In genomic region chr10:44380476-44381208, GRCm38 (mm10) we compare ENCODE assay signal across 8 mouse cellular contexts.
DNase-seq lines count a peak whose midpoint lies in the region; ATAC-seq and TF ChIP-seq lines count a peak whose summit lies in the region.

No protein-coding gene starts in this region.

- H3K9ac ChIP-seq in intestine, embryonic 14.5 days (ENCODE audit: low read length), result no peak overlapping the region

- WGBS in intestine, embryonic 14.5 days, result 37% methylated on average over 20 of the region's 20 CpGs

- H3K27me3 ChIP-seq in intestine, embryonic 14.5 days (replicated peaks; ENCODE audit: control insufficient read depth, insufficient read depth, low read length), result no peaks in the 10 kb centered on the region
- peaks cover 7% of the 10 kb centered on the region for H3K27me3 ChIP-seq in megakaryocyte, embryonic 14.5 days (replicated peaks)

- TF ChIP-seq CTCF in bone marrow macrophage, adult 2 months (IDR thresholded peaks at IDR 0.05; ENCODE audit: low read depth, low read length), result no peak

- H3K4me2 ChIP-seq in intestine, embryonic 14.5 days (ENCODE audit: low read length), result peak overlapping the region; percentile 41

- no peaks in the 10 kb centered on the region for H3K9me3 ChIP-seq in intestine, embryonic 14.5 days (ENCODE audit: control insufficient read depth, low read length)
- H3K9me3 ChIP-seq in megakaryocyte, embryonic 14.5 days, result no peaks in the 10 kb centered on the region

- ATAC-seq in intestine, embryonic 14.5 days (replicated peaks; ENCODE audit: low FRiP score, low TSS enrichment, low read depth), result peak; percentile 48

- H3K27ac ChIP-seq in bone marrow macrophage, adult 2 months (ENCODE audit: insufficient read depth, low read depth, low read length), result peak overlapping the region; percentile 96
- H3K27ac ChIP-seq in intestine, embryonic 14.5 days (ENCODE audit: low read depth), result peak overlapping the region; percentile 33; the same call in 1 of the 2 replicates

- no peak for TF ChIP-seq POLR2A in bone marrow macrophage, adult 2 months (IDR thresholded peaks at IDR 0.05; ENCODE audit: borderline replicate concordance, low read depth, low read length)

- peak overlapping the region; percentile 62 for H3K4me3 ChIP-seq in bone marrow macrophage, adult 2 months (ENCODE audit: insufficient read depth, low read length)
- no peak overlapping the region for H3K4me3 ChIP-seq in intestine, embryonic 14.5 days (ENCODE audit: low read depth, low read length)
- H3K4me3 ChIP-seq in megakaryocyte, embryonic 14.5 days (replicated peaks), result peak overlapping the region; percentile 88

- intact Hi-C loops in left cerebral cortex, postnatal 14 days (cut with DNase I), result loop anchor here (5.0 kb wide), 1 partner anchor 72 kb away; no protein-coding TSS in a partner anchor

- peak; percentile 15 for DNase-seq in cerebellum, adult 9-10 months
- DNase-seq in cerebellum, postnatal 25 days, result no peak
- peak; percentile 6 to 10 for DNase-seq in gastrocnemius, adult 8-10 months (ENCODE audit: low spot score in 2 of 2)
- DNase-seq in intestine, embryonic 14.5 days (ENCODE audit: low spot score), result peak; percentile 63
- peak; percentile 66 to 72 for DNase-seq in left cerebral cortex, postnatal 14 days (ENCODE audit: low spot score in 2 of 2)
- peak; percentile 58 to 76 for DNase-seq in spleen, postnatal 4 days (ENCODE audit: low spot score in 2 of 2)

- peaks cover 34% of the 10 kb centered on the region for H3K4me1 ChIP-seq in bone marrow macrophage, adult 2 months (ENCODE audit: control insufficient read depth, insufficient read depth, low read length)
- peaks cover 13% of the 10 kb centered on the region for H3K4me1 ChIP-seq in intestine, embryonic 14.5 days (replicated peaks; ENCODE audit: control insufficient read depth, insufficient read depth, low read length)
- H3K4me1 ChIP-seq in megakaryocyte, embryonic 14.5 days, result peaks cover 17% of the 10 kb centered on the region

- no peaks in the 10 kb centered on the region for H3K36me3 ChIP-seq in intestine, embryonic 14.5 days (ENCODE audit: control insufficient read depth, insufficient read depth, low read length)
- no peaks in the 10 kb centered on the region for H3K36me3 ChIP-seq in megakaryocyte, embryonic 14.5 days (replicated peaks; ENCODE audit: low read length)

Comparison
In these comparisons a context has a peak if more than half of its experiments do, and no peak if none do; other contexts are left out.
1. DNase-seq: peak in cerebellum, adult 9-10 months (single experiment), gastrocnemius, adult 8-10 months (2 of 2), intestine, embryonic 14.5 days (single experiment), left cerebral cortex, postnatal 14 days (2 of 2) and spleen, postnatal 4 days (2 of 2); none in cerebellum, postnatal 25 days (0 of 2).